Mouse (Mus musculus) liver, postnatal 0 days (tissue): Measurements from ENCODE around the gene 1700020L24Rik. TPM values are rescaled to one million over a fixed set of nuclear protein-coding genes. Genes with fewer than 3 reads are reported as not detected.
A peak's percentile ranks its signal among the peaks of the same experiment; 100 is the strongest.

Experiments
- ATAC-seq: fragments of 200-750 bp; cut with Nextera tagmentation; 2 replicates; pipeline ENCODE4 v1.8.0; 2017; ENCODE audit warnings: mild to moderate bottlenecking, moderate library complexity
- DNase-seq: peaks from one replicate; pipeline ENCODE4 v3.0.0-alpha.2; 2016
- H3K27ac ChIP-seq: fragments of 300-500 bp; sonication (generic); 2 replicates; pipeline ENCODE4 v1.5.1; 2014; ENCODE audit warnings: antibody characterized with exemption, moderate library complexity, mild to moderate bottlenecking, low read depth
- H3K27me3 ChIP-seq: fragments of 300-500 bp; sonication (generic); 2 replicates; pipeline ENCODE4 v1.6.1; 2014; ENCODE audit warnings: low read length, control low read depth, mixed read lengths; ENCODE audit not compliant: insufficient read depth
- H3K36me3 ChIP-seq: fragments of 300-500 bp; sonication (generic); replicated peaks from 2 replicates; pipeline ENCODE4 v1.6.1; 2014; ENCODE audit warnings: mild to moderate bottlenecking, control low read depth, low read length, moderate library complexity, mixed read lengths; ENCODE audit not compliant: insufficient read depth
- H3K4me1 ChIP-seq: fragments of 300-500 bp; sonication (generic); 2 replicates; pipeline ENCODE4 v1.6.1; 2014; ENCODE audit warnings: antibody characterized with exemption, mild to moderate bottlenecking, control low read depth; ENCODE audit not compliant: insufficient read depth
- H3K4me2 ChIP-seq: fragments of 300-500 bp; sonication (generic); 2 replicates; pipeline ENCODE4 v1.6.1; 2014; ENCODE audit warnings: low read depth, mild to moderate bottlenecking, low read length, moderate library complexity, mixed read lengths
- H3K4me3 ChIP-seq: fragments of 300-500 bp; sonication (generic); 2 replicates; pipeline ENCODE4 v1.5.1; 2014; ENCODE audit warnings: low read depth, low read length
- H3K9ac ChIP-seq: fragments of 300-500 bp; sonication (generic); replicated peaks from 2 replicates; pipeline ENCODE4 v1.6.1; 2014; ENCODE audit warnings: mild to moderate bottlenecking, moderate library complexity
- H3K9me3 ChIP-seq: fragments of 300-500 bp; sonication (generic); 2 replicates; pipeline ENCODE4 v1.6.1; 2016; ENCODE audit warnings: mild to moderate bottlenecking, control low read depth, low read length, mixed read lengths
- CTCF ChIP-seq: sonication (generic); IDR thresholded peaks from 2 replicates; pipeline ENCODE4 v1.5.1; 2016; ENCODE audit warnings: antibody characterized with exemption, low read depth
- EP300 ChIP-seq: IDR thresholded peaks from 2 replicates; pipeline ENCODE4 v1.6.1; 2016; ENCODE audit warnings: antibody characterized with exemption, low read depth, mild to moderate bottlenecking
- WGBS: fragments of 180-500 bp; shearing (Covaris S2); extraction: QIAGEN DNeasy Blood & Tissue Kit; methylation state at CpG from one replicate; pipeline ENCODE4 v1.1.7; 2014; ENCODE audit not compliant: insufficient replicate concordance; 5-methylcytosine and 5-hydroxymethylcytosine counted together
- polyA plus RNA-seq: library from polyadenylated mRNA; unstranded; fragments of >200 nt; fragmentation: Nextera tagmentation; extraction: Ambion mirVana; gene quantifications from 2 replicates; pipeline ENCODE4 v1.2.1, GENCODE M21; 2015

The 1700020L24Rik gene
- polyA plus RNA-seq, 1 experiment from 2014 or later: 2.6 TPM

DNA sequence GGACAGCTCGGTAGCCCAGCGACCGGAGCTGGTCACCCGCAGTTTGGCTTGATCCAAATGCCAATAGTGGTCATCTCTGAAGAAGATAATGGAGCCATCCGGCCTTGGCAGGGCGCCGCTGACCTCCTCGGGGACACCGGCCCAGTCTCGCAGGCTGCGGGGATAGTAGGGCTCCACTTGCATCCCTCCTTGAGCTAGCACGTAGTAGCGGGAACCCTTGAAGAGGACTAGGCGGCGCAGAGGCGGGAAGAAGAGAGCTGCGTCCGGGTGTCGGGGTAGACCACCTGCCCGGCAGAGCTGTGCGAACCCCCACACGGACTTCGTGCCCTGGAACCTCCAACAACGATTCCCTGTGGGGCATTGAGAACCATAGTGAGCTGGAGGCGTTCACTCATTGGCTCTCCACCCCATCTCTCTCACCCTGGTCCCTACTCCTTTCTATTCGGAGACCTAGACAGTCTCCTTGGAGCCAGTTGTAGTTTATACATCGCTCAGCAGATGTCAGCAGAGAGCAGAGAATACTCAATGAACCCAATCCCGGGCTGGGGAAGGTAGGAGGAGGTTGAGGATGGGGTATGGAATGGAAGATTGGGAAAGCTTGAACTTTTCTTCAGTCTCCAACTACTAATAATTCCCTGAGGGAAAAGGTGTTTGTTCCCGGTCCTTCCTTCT, 5.3 kb downstream of the 1700020L24Rik start:
- H3K4me3 ChIP-seq: no peak overlapping the region

DNA sequence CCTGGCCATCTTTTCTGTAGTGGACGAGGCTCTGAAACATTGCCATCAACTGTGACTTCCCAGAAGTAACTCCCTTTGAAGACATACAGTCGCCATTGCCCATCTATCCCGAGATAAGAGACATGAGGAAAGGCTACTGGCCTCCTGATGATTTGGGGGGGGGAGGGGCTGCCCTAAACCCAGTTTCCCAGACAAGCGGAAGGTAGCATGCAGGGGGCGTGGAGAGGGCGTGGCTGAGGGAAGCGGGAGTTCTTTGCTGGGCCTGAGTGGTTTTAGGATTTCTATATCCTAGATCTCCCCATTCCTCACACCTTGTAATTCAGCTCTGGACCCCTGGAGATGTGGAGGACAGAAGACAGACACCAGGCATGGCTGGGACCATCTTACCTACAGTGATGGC, 6.3 kb downstream of the 1700020L24Rik start:
- H3K27me3 ChIP-seq: peaks cover 47% of the 10 kb centered on the region
- H3K27ac ChIP-seq: no peak overlapping the region
- TF ChIP-seq EP300 (no peak), CTCF (no peak)
- no peak overlapping the region for H3K9ac ChIP-seq
- peaks cover 17% of the 10 kb centered on the region for H3K4me1 ChIP-seq
- H3K9me3 ChIP-seq: no peaks in the 10 kb centered on the region
- H3K4me3 ChIP-seq: no peak overlapping the region
- no peak overlapping the region for H3K4me2 ChIP-seq
- H3K36me3 ChIP-seq: no peaks in the 10 kb centered on the region
- 6% methylated on average over 7 of the region's 7 CpGs for WGBS
- ATAC-seq: no peak
- no peak for DNase-seq

More for the DNA sequence above, 5.3 kb downstream of the 1700020L24Rik start:
- DNase-seq: peak; percentile 76
- peak; percentile 82 for TF ChIP-seq CTCF
- TF ChIP-seq EP300: no peak
- H3K36me3 ChIP-seq: no peaks in the 10 kb centered on the region
- peaks cover 13% of the 10 kb centered on the region for H3K4me1 ChIP-seq
- H3K27ac ChIP-seq: no peak overlapping the region
- no peak for ATAC-seq
- H3K27me3 ChIP-seq: peaks cover 47% of the 10 kb centered on the region
- peak overlapping the region; percentile 59 for H3K4me2 ChIP-seq
- no peaks in the 10 kb centered on the region for H3K9me3 ChIP-seq
- no peak overlapping the region for H3K9ac ChIP-seq
- 12% methylated on average over 29 of the region's 29 CpGs for WGBS

DNA sequence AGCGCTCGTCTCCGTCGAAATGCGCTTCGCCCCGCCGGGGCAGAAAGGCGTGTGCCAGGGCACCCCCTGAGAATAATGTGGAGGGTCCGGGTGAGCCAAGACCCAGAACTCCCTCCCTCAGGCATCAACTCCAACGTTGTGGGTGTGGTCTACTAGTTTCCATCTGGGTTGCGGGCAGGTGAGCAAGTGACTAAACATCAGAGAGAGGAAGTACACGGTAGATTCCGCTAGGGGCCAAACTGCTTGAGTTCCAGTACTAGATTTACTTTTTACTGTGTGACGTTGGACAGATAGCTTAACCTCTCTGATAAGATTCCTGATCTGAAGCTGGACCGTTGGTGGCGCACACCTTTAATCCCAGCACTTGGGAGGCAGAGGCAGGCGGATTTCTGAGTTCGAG, 7.5 kb downstream of the 1700020L24Rik start:
- TF ChIP-seq EP300 (no peak), CTCF (no peak)
- H3K9me3 ChIP-seq: no peaks in the 10 kb centered on the region
- peak overlapping the region; percentile 37 for H3K4me3 ChIP-seq
- ATAC-seq: no peak
- DNase-seq: no peak
- H3K27me3 ChIP-seq: peaks cover 47% of the 10 kb centered on the region
- WGBS: 20% methylated on average over 19 of the region's 19 CpGs
- H3K36me3 ChIP-seq: no peaks in the 10 kb centered on the region
- H3K4me1 ChIP-seq: peaks cover 18% of the 10 kb centered on the region
- H3K9ac ChIP-seq: no peak overlapping the region
- peak overlapping the region; percentile 65 for H3K4me2 ChIP-seq
- H3K27ac ChIP-seq: no peak overlapping the region

DNA sequence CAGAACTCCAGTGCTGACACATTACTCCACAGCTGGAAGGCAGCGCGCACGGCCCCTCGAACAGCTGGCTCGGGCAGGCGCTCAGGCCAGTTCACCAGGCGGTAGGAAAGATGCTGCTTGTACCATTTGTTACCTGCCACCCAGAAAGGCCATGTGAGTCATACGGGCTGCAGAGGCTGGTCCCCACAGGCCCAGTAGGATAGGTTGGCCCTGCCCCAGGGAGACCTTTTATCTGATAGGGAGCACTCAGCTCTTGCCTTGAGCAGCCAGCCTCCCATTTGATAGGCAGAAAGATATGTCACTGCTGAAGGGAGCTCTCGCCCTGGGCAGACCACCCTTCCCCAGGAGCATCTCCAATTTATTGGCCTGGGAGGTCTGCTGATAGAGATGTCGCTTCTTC, 10.1 kb downstream of the 1700020L24Rik start:
- H3K4me3 ChIP-seq: no peak overlapping the region
- no peak overlapping the region for H3K9ac ChIP-seq
- H3K9me3 ChIP-seq: no peaks in the 10 kb centered on the region
- peaks cover 29% of the 10 kb centered on the region for H3K27me3 ChIP-seq
- no peak for TF ChIP-seq EP300
- TF ChIP-seq CTCF: no peak
- H3K4me1 ChIP-seq: peaks cover 18% of the 10 kb centered on the region
- 75% methylated on average over 10 of the region's 10 CpGs for WGBS
- no peak overlapping the region for H3K27ac ChIP-seq
- no peak for ATAC-seq
- no peaks in the 10 kb centered on the region for H3K36me3 ChIP-seq
- DNase-seq: no peak
- H3K4me2 ChIP-seq: no peak overlapping the region

DNA sequence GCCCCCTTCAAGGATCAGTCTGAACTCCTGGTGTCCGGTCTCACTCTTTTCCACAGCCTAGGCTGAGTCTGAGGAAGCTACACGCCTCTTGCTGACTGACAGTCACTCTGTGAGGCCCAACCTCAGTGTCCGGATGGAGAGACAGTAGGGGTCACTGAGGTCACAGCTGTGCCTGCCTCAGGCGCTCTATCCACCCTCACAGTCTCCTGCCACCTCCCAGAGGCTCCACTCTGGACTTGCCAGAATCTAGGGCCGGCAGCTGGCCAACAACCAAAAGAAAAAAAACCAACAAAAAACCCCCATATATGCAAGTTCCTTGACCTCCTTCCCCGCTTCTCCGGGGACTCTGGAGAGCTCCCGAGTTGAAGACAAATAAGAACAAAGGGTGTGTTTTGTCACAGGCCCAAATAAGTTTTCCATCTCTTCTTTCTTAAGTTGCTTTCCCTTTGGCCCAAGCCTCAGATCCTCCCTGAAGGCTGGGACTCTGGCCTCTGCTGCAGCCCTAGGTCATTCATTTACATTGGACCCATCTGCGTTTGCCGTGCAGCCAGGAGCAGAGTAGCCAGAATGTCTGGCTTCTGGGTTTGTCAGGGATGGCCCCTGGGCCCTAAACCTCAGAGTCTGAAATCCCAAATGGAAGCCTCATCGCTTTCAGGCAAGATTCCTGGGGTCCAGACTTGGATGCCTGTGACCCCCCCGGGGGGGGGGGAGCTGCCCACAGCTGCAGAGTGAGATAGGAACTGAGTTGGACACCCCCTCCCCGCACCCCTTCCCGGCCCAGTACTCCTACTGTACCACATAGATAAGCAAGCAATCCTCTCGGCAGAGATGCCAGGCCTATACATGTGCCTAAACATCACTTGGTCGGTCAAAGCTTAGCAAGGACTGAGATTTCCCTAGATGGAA, 10.8 kb downstream of the 1700020L24Rik start:
- H3K4me1 ChIP-seq: peaks cover 18% of the 10 kb centered on the region
- no peak overlapping the region for H3K4me2 ChIP-seq
- H3K27ac ChIP-seq: no peak overlapping the region
- ATAC-seq (peak; percentile 27; the same call in 1 of the 2 replicates), DNase-seq (no peak)
- peaks cover 23% of the 10 kb centered on the region for H3K27me3 ChIP-seq
- WGBS: 51% methylated on average over 16 of the region's 16 CpGs
- no peaks in the 10 kb centered on the region for H3K9me3 ChIP-seq
- H3K9ac ChIP-seq: no peak overlapping the region
- H3K36me3 ChIP-seq: no peaks in the 10 kb centered on the region
- TF ChIP-seq EP300 (no peak), CTCF (no peak)
- no peak overlapping the region for H3K4me3 ChIP-seq

DNA sequence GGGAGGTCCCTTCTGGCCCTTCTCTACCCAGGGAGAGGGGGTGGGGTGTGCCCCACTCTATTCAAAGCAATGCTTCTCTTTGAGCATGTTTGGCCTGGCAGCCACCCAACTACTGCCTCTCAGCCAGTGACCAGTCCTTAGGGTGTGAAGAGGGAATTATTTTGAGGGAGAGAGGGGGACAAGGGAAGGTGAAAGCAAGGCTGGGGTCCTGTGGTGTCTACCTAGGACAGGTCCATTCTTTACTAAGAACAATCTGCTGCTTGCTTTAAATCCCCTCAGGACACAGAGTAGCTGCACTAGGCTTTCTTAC, 11.4 kb downstream of the 1700020L24Rik start:
- Histone ChIP-seq H3K27me3 (peaks cover 17% of the 10 kb centered on the region), H3K9ac (no peak overlapping the region), H3K9me3 (no peaks in the 10 kb centered on the region), H3K4me1 (peaks cover 15% of the 10 kb centered on the region), H3K36me3 (no peaks in the 10 kb centered on the region), H3K27ac (no peak overlapping the region), H3K4me2 (no peak overlapping the region), H3K4me3 (no peak overlapping the region)
- DNase-seq: no peak
- TF ChIP-seq CTCF: no peak
- TF ChIP-seq EP300: no peak
- no peak for ATAC-seq
